Mouse (Mus musculus) megakaryocyte, adult 5-6 weeks (primary cell): ENCODE measurements at regions not wholly inside any gene's neighbourhood (a gene's known extent, or its start where the extent isn't known, plus 50 kb on each side); places are given as distances from the start of the nearest gene placed in this dataset.
A peak's percentile ranks its signal among the peaks of the same experiment; 100 is the strongest.
"Not testable (repeated sequence)": the region's sequence is repeated elsewhere in the genome, so short reads cannot be mapped to it uniquely, and the experiment has no call there.

Source experiments
- ATAC-seq: 2 replicates; pipeline ENCODE4 v1.8.0; 2016; ENCODE audit warnings: mild to moderate bottlenecking, inconsistent platforms; ENCODE audit not compliant: poor library complexity, severe bottlenecking

DNA sequence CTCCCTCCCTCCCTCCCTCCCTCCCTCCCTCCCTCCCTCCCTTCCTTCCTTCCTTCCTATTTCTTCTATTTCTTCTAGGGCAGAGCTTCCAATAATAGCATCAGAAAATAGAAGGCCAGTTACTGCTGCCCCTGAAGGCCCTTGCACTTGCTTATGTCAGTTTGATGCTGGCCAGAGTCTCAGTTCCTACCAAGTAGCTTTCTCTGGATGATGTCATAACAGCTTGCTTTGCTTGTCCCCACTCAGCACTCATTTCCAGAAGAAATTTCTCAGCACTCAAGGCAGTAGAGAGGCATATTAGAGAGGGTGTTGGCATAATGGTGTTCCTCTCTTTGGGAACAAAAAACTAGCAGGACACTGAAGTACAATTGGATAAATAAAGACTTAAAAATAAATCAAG lies 811.6 kb upstream of the 4930444P10Rik start:
- no peak for ATAC-seq

DNA sequence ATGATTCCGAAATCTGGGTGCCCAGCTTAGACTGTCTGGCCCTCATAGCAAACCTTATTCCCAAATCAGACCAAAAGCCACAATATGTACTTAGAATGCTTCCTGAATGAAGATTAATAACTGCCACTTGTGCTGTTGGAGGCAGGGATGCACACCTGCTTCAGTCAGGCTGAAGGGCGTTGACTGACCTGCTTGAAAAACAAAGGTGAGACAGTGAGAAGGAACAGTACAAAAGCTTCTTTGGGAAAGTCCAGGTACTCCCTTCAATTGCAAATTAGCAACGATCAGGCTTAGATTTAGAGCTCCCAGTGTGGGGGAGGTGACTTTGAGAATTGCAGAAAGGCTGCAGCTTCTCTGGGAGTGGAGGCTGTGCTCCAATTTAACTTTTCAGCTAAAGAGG lies 775.3 kb upstream of the 4930444P10Rik start:
- not testable (repeated sequence) for ATAC-seq

DNA sequence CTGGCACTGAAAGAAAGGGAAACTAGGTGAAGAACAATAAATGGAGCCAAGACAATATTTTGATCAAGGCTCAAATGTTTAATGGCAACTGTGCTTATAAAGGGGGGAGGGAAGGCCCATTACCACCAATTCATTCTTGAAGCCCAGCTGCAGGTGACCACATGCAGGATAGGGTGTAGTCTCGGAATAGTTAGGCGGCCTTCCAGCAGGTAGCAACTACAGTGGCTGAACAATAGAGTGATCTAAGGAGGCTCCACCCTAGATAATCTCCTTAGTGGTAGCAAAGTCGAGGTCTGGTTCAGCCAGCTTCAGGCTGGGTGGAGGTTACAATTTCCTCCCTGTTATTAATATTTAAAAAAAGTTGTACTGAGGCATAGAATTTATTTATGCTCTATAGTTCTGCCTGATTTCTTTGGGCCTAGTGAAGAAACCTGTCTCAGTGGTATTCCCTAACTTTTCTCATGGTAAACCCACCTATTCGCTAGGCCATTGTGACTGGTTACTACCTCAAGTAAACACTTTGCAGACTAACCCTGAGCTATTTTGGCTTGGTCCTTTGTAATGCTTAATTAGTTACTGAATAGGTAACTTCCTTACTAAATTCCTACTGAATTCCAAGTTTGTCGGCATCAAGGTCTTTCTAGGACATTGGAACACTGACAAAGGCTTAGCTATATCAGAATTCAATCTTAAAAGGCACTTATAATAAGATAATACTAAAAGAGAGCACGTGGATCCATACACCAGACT lies 774.1 kb upstream of the 4930444P10Rik start:
- ATAC-seq: not testable (repeated sequence)

DNA sequence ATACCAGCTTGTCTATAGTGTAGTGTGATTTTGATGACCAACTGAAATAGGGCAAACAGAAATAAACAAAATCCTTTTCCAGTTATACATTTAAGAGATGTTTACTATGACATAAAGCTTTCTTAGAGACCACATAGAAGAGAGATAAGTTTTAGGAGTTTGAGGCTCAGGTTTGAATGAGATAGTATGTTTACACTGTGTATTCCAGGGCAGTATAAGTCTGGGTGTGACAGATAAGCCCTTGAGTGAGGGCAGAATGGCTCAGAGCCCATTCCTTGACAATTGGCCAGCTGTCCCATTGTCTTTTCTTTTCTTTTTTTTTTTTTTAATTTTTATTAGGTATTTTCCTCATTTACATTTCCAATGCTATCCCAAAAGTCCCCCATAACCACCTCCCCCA lies 744.0 kb upstream of the 4930444P10Rik start:
- ATAC-seq: no peak

- not testable (repeated sequence) for ATAC-seq
These were observed 731.6 kb upstream of the 4930444P10Rik start for GRCm38 (mm10) chr1:16824709-16825108.

DNA sequence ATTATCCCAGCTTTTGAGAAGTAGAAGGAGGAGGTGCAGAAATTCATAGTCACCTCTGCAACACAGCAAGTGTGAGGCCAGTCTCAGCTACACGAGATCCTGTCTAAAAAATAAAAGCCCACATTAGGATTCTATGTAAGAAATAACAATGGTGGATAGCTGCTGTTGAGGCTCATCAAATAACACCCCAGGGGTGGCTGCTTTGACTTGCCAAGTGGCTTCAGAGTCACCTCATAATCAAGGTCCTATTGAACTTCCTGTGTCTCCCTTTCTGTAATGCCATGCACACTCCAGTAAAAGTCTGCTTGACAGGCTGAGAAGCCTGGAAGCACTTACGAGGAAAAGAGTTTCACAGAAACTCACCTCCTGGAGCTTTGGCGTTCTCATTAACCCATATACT lies 730.9 kb upstream of the 4930444P10Rik start:
- ATAC-seq: no peak

GRCm38 (mm10) chr1:16821186-16821585 lies 728.1 kb upstream of the 4930444P10Rik start:
- no peak for ATAC-seq

DNA sequence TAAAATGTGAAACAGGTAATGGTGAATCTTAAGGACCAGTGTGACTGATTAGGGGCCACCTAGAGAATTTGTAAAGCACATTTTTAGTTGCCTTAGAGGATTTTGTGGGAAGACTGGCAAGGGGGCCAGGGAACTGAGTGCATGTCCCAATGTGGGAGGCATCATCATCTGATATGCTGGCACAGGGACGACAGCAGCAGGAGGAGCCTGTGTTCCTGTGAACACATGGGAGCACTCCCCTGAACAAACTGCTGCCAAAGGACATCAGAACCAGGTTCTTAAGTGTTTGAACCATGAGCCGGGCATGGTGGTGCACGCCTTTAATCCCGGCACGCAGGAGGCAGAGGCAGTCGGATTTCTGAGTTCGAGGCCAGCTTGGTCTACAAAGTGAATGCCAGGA lies 723.4 kb upstream of the 4930444P10Rik start:
- no peak for ATAC-seq

GRCm38 (mm10) chr1:16815731-16816130 lies 722.6 kb upstream of the 4930444P10Rik start:
- no peak for ATAC-seq

GRCm38 (mm10) chr1:16809370-16810150 lies 716.4 kb upstream of the 4930444P10Rik start:
- ATAC-seq: no peak

- ATAC-seq: peak; percentile 99
These were observed 705.2 kb upstream of the 4930444P10Rik start for GRCm38 (mm10) chr1:16798292-16798691.

DNA sequence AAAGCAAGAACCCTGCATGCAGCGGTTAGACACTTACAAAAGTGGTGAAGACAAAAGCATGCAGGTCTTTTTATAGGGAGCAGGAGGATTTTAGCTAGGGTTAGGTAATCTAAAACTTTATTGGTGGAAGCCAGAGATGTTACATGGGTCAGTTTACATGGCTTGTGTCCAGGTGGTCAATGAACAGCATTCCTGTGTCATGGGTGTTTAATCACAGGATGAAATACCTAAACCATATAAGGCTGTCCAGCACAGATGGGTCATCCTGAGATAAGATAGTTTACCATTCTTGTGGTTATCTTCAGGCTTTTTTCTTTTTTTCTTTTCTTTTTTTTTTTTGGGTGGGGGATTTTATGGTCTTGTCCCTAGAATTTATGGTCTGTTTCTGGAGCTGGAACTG lies 703.3 kb upstream of the 4930444P10Rik start:
- no peak for ATAC-seq

DNA sequence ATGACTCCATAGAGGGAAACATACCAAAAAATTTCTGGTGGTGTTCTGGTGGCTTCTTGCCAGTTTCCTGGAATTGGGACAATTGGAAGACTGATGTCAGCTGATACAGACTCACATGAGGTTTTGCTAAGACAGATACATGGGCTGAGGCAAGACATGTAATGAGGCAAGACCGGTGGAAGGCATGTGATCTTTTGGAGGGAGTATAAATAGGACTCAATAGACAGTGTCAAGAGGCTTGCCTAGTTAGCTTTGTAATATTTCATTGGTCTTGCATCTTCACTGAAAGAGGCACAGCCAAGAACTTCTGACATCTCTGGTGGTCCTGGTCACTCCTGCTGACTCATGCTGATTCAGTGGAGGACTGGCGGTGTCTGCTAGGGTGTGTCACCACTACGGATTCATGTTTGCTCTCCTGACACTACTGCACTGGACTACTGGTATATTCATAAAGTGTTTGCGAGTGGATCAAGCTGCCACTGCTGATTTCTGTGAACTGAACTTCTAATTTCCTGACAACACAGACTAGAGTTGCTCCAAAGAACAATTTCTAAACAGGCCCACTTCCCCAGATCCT lies 697.7 kb upstream of the 4930444P10Rik start:
- no peak for ATAC-seq

DNA sequence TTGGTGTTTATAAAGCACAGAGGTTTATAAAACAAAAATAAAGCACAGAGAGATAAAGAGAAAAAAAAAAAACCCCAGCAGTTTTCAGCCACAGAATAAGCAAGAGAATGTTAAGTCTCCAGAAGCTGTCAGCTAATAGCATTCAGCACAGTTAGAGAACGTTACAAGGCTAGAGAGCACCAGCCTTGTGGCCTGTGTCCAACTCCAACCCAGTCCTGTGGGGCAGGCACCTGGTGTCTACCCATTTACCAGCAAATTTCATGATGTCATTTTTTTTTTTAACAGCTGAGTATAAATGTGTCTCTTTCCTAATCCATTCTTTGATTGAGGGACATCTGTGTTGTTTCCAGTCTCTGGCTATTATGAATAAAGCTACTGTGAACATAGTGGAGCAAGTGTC lies 686.7 kb upstream of the 4930444P10Rik start:
- ATAC-seq: no peak

DNA sequence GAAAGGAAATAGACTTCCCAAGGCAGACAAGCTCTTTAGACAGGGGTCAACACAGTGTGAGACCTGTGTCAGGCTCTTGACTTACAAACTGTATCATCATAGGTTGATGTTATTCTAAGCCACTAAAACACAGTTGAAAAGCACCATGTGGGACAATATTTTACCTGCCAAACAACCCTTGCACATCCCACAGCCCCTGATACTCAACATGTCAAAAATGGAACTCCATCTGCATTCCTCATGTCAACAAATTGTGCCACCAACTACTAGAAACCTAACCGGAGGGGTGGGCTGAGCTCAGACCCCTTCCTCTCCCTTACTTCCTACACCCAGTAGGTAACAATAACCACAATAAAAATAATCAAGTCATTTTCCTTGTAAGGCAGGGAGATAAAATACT lies 667.8 kb upstream of the 4930444P10Rik start:
- no peak for ATAC-seq
